Mouse (Mus musculus): ENCODE results near the gene Gm20388.

DNA sequence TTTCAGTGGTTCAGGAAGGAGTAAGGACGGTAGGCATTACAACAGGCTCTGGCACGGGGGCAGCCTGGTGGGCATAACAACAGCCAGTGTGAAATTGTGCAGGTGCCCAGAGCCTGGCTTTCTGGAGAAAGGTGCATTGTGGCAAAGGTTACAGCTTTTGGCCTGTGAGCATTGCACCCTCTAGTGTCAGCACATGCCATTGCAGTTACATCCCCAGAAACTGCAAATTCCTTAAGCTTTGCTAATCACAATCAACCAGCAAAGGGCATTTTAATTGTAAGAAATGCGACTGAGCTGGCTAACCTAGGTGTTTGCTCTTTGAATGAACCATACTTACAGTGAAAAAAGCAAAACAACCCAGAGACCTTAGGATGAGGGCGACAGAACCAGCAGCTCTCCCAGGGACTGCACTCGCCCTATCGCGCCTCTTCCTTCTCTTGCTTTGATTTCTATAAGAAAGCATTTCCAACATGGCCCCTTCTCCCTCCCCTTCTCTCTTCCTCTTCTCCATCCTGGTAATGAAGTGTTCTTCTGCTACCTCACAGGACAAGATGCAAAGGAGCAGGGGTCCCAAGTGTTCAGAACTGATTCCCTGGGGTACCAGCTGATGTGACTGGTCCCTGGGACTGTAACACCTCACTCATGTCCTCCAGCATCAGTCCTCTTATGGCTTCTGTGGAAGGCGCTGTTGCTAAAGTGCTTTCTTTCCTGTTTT, 3717.8 kb downstream of the Gm20388 start:
- TF ChIP-seq CTCF (IDR thresholded peaks at IDR 0.05; ENCODE audit: low read depth), result peak; percentile 73
- no peak for TF ChIP-seq EP300 (IDR thresholded peaks at IDR 0.05; ENCODE audit: low read depth)
